Mouse (Mus musculus): ENCODE results near the gene Isg20l2. TPM values are rescaled to one million over a fixed set of nuclear protein-coding genes. Genes with fewer than 3 reads are reported as not detected.
"Not testable (repeated sequence)": the region's sequence is repeated elsewhere in the genome, so short reads cannot be mapped to it uniquely, and the experiment has no call there.

Gene Isg20l2
- polyA plus RNA-seq, 1 experiment from 2014 or later, result 49.9 TPM

DNA sequence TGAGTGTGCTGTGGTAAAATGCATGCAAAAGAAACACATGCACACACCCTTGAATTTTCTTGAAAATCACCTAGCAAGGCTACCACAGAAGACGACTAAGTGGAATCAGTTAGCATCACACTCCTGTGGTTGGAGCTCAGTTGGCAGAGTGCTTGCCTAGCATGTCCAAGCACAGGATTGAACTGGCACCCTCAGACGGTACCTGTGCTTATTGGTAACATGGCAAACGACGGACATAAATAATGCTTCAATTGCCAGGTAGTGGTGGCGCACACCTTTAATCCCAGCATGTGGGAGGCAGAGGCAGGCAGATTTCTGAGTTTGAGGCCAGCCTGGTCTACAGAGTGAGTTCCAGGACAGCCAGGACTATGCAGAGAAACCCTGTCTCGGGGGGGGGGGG lies 28.2 kb upstream of the Isg20l2 start:
- H3K9ac ChIP-seq; H3K27me3 ChIP-seq (replicated peaks); ATAC-seq; H3K36me3 ChIP-seq; H3K4me1 ChIP-seq (replicated peaks); H3K27ac ChIP-seq; H3K4me2 ChIP-seq (replicated peaks); H3K9me3 ChIP-seq; H3K4me3 ChIP-seq (replicated peaks): not testable (repeated sequence)
- 76% methylated on average over 6 of the region's 6 CpGs for WGBS

GRCm38 (mm10) chr3:87903821-87904220 lies 26.3 kb upstream of the Isg20l2 start:
- Histone ChIP-seq H3K27ac (no peak overlapping the region), H3K9ac (no peak overlapping the region), H3K4me2 (replicated peaks) (no peak overlapping the region), H3K36me3 (no peaks in the 10 kb centered on the region), H3K9me3 (no peaks in the 10 kb centered on the region), H3K27me3 (replicated peaks) (no peaks in the 10 kb centered on the region), H3K4me1 (replicated peaks) (peaks cover 13% of the 10 kb centered on the region), H3K4me3 (replicated peaks) (no peak overlapping the region)
- 58% methylated on average over 5 of the region's 5 CpGs for WGBS
- ATAC-seq, result no peak

DNA sequence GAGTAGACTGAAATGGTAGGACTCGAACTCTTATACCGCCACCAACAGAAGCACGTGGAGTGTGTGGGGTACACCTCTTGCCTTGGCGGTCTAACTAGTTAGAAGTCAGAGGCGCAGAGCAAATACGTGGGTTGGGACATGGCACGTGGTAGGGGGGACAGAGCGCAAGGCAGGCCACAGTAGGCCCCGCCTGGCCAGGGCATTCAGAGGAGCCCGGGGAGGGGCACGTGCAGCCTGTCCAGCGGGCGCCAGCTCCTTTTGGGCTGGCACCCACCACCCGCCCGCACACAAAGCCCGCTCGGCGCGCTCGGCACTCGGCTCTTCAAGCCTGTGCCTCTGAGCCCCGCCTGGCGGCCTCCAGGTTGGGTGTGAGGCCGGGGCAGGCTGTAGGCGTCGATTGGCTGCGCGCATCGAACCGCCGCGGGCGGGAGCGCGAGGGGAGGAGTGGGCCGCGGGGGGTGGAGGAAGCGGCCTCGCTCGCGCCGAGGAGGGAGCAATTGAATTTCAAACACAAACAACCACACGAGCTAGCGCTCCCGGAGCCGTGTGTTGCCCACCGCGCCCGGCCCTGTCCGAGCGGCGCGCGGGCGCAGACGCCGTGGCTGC lies 24.1 kb upstream of the Isg20l2 start, which contains the start of gene Hdgf:
TSS of gene Hdgf (plus strand) at position 442 of the 606 bp plus-strand sequence.
- H3K27me3 ChIP-seq (replicated peaks), result no peaks in the 10 kb centered on the region
- H3K9me3 ChIP-seq, result no peaks in the 10 kb centered on the region
- under 1% methylated on average over 57 of the region's 57 CpGs for WGBS
- peak within 1 kb of the TSS; percentile 97 for H3K27ac ChIP-seq
- H3K4me3 ChIP-seq (replicated peaks), result peak within 1 kb of the TSS; percentile 83
- peaks cover 34% of the 10 kb centered on the region for H3K4me1 ChIP-seq (replicated peaks)
- no peaks in the 10 kb centered on the region for H3K36me3 ChIP-seq
- ATAC-seq, result peak; percentile 91
- peak within 1 kb of the TSS; percentile 80 for H3K4me2 ChIP-seq (replicated peaks)
- H3K9ac ChIP-seq, result peak within 1 kb of the TSS; percentile 88

GRCm38 (mm10) chr3:87906601-87906980 lies 23.5 kb upstream of the Isg20l2 start:
- 0% methylated on average over 39 of the region's 47 CpGs for WGBS
- Histone ChIP-seq H3K4me2 (replicated peaks) (peak overlapping the region; percentile 80), H3K27me3 (replicated peaks) (no peaks in the 10 kb centered on the region), H3K9me3 (no peaks in the 10 kb centered on the region), H3K4me1 (replicated peaks) (peaks cover 38% of the 10 kb centered on the region), H3K27ac (peak overlapping the region; percentile 97), H3K4me3 (replicated peaks) (peak overlapping the region; percentile 83), H3K36me3 (no peaks in the 10 kb centered on the region), H3K9ac (peak overlapping the region; percentile 88)
- ATAC-seq, result peak; percentile 5; the same call in 1 of the 2 replicates

- H3K27me3 ChIP-seq (replicated peaks), result no peaks in the 10 kb centered on the region
- under 1% methylated on average over 27 of the region's 27 CpGs for WGBS
- no peaks in the 10 kb centered on the region for H3K36me3 ChIP-seq
- peak; percentile 52 for ATAC-seq
- H3K27ac ChIP-seq, result peak overlapping the region; percentile 97
- H3K4me2 ChIP-seq (replicated peaks), result peak overlapping the region; percentile 80
- peaks cover 38% of the 10 kb centered on the region for H3K4me1 ChIP-seq (replicated peaks)
- no peaks in the 10 kb centered on the region for H3K9me3 ChIP-seq
- peak overlapping the region; percentile 83 for H3K4me3 ChIP-seq (replicated peaks)
- peak overlapping the region; percentile 88 for H3K9ac ChIP-seq
Observed at GRCm38 (mm10) chr3:87906981-87907857, 22.9 kb upstream of the Isg20l2 start.

DNA sequence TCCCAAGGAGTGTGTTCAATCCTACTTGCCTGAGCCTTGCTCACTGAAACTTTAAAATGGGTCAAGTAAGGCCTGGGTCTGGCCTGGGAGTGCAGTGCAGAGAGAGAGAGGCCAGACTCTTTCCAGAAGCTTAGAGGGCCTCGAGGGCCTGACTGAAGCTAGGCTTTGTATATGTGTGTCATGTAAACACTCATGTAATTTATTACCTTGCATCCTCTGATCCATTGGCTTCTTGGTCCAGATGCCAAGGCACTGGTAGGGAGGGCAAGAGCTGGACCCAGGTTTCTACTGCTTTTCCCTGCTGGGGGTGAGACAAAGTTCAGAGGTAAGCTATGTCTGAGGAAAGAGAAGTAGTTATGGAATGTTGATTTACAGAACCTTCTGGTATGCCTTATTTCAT lies 22.2 kb upstream of the Isg20l2 start:
- no peak for ATAC-seq

DNA sequence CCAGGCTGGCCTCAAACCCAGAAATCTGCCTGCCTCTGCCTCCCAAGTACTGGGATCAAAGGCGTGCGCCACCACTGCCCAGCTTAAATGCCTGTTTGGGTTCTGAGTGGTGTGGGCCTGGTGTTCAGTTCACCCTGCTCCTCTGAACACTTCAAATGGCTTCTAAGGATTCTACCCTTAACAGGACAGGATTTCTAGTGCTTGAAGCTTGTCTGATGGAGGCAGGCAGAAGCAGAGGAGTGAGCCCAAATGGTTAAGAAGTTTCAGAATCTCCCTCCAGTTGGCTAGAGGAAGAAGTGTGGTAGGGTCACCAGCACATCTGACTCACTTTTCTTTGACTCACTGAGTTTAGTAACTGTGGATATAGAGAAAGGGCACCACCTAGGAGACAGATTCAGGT lies 20.7 kb upstream of the Isg20l2 start:
- Histone ChIP-seq H3K4me1 (replicated peaks) (peaks cover 38% of the 10 kb centered on the region), H3K27ac (peak overlapping the region; percentile 90), H3K4me2 (replicated peaks) (peak overlapping the region; percentile 80), H3K4me3 (replicated peaks) (no peak overlapping the region), H3K9ac (peak overlapping the region; percentile 32; the same call in 1 of the 2 replicates), H3K36me3 (peaks cover 13% of the 10 kb centered on the region), H3K9me3 (no peaks in the 10 kb centered on the region), H3K27me3 (replicated peaks) (no peaks in the 10 kb centered on the region)
- no peak for ATAC-seq
- 73% methylated on average over 2 of the region's 2 CpGs for WGBS

More for the DNA sequence above, 22.2 kb upstream of the Isg20l2 start:
- Histone ChIP-seq H3K27ac (peak overlapping the region; percentile 97), H3K9ac (peak overlapping the region; percentile 88), H3K27me3 (replicated peaks) (no peaks in the 10 kb centered on the region), H3K4me1 (replicated peaks) (peaks cover 38% of the 10 kb centered on the region), H3K4me2 (replicated peaks) (peak overlapping the region; percentile 80), H3K9me3 (no peaks in the 10 kb centered on the region), H3K36me3 (no peaks in the 10 kb centered on the region), H3K4me3 (replicated peaks) (peak overlapping the region; percentile 83)
- WGBS, result 2% methylated on average over 1 of the region's 1 CpGs

GRCm38 (mm10) chr3:87909874-87910273 lies 20.2 kb upstream of the Isg20l2 start:
- ATAC-seq, result no peak
- Histone ChIP-seq H3K4me2 (replicated peaks) (peak overlapping the region; percentile 80), H3K4me1 (replicated peaks) (peaks cover 38% of the 10 kb centered on the region), H3K27me3 (replicated peaks) (no peaks in the 10 kb centered on the region), H3K36me3 (peaks cover 17% of the 10 kb centered on the region), H3K9ac (peak overlapping the region; percentile 32), H3K9me3 (no peaks in the 10 kb centered on the region), H3K4me3 (replicated peaks) (peak overlapping the region; percentile 36), H3K27ac (peak overlapping the region; percentile 90)
- WGBS, result 3% methylated on average over 4 of the region's 4 CpGs

- 8% methylated on average over 12 of the region's 12 CpGs for WGBS
- Histone ChIP-seq H3K4me3 (replicated peaks) (peak overlapping the region; percentile 36), H3K27me3 (replicated peaks) (no peaks in the 10 kb centered on the region), H3K27ac (peak overlapping the region; percentile 90), H3K9ac (peak overlapping the region; percentile 32), H3K36me3 (peaks cover 20% of the 10 kb centered on the region), H3K4me2 (replicated peaks) (peak overlapping the region; percentile 80), H3K9me3 (no peaks in the 10 kb centered on the region), H3K4me1 (replicated peaks) (peaks cover 38% of the 10 kb centered on the region)
- ATAC-seq, result peak; percentile 70
Observed at GRCm38 (mm10) chr3:87910573-87911141, 19.5 kb upstream of the Isg20l2 start.

- ATAC-seq, result no peak
- H3K4me1 ChIP-seq (replicated peaks), result peaks cover 28% of the 10 kb centered on the region
- H3K4me3 ChIP-seq (replicated peaks), result no peak overlapping the region
- peaks cover 24% of the 10 kb centered on the region for H3K36me3 ChIP-seq
- no peak overlapping the region for H3K27ac ChIP-seq
- 75% methylated on average over 7 of the region's 7 CpGs for WGBS
- no peak overlapping the region for H3K4me2 ChIP-seq (replicated peaks)
- no peak overlapping the region for H3K9ac ChIP-seq
- H3K9me3 ChIP-seq, result no peaks in the 10 kb centered on the region
- no peaks in the 10 kb centered on the region for H3K27me3 ChIP-seq (replicated peaks)
Observed at GRCm38 (mm10) chr3:87913491-87913890, 16.6 kb upstream of the Isg20l2 start.

DNA sequence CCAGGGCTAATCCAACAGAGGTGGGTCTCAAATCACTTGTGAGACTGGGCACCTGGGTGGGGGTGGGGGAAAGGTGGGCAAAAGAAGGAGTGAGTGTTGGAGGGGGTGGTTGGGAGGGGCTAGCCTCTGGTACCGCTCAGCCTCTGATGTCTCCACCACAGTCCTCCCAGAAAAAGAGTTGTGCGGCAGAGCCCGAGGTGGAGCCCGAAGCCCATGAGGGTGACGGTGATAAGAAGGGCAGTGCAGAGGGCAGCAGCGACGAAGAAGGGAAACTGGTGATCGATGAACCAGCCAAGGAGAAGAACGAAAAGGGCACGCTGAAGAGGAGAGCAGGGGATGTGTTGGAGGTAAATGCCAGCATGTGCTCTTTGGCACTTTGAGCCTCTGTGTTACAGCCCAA lies 16.2 kb upstream of the Isg20l2 start:
- Histone ChIP-seq H3K9me3 (no peaks in the 10 kb centered on the region), H3K4me1 (replicated peaks) (peaks cover 24% of the 10 kb centered on the region), H3K4me3 (replicated peaks) (no peak overlapping the region), H3K27me3 (replicated peaks) (no peaks in the 10 kb centered on the region), H3K27ac (no peak overlapping the region), H3K36me3 (peaks cover 24% of the 10 kb centered on the region), H3K9ac (no peak overlapping the region), H3K4me2 (replicated peaks) (no peak overlapping the region)
- ATAC-seq, result no peak
- 93% methylated on average over 10 of the region's 10 CpGs for WGBS

DNA sequence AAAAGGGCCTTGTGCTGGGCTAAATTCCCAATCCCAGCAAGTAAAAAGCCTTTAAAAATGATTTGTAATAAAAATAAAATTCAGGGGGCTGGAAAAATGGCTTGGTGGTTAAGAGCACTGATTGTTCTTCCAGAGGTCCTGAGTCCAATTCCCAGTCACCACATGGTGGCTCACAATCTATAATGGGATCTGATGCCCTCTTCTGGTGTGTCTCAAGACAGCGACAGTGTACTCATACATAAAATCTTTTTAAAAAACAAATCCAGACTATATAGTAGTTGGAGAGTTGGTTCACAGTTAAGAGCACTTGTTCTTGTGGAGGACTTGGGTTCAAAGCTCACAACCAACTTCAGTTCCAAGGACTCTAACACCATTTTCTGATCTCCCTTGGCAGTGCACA lies 13.1 kb upstream of the Isg20l2 start:
- WGBS, result 86% methylated on average over 1 of the region's 1 CpGs
- Histone ChIP-seq H3K36me3 (peaks cover 27% of the 10 kb centered on the region), H3K4me1 (replicated peaks) (peaks cover 8% of the 10 kb centered on the region), H3K4me3 (replicated peaks) (no peak overlapping the region), H3K27me3 (replicated peaks) (no peaks in the 10 kb centered on the region), H3K9me3 (no peaks in the 10 kb centered on the region), H3K9ac (no peak overlapping the region), H3K4me2 (replicated peaks) (no peak overlapping the region), H3K27ac (no peak overlapping the region)
- ATAC-seq, result no peak

Data from intestine, embryonic 15.5 days (tissue).